Mouse (Mus musculus) retina, adult 2 months (tissue): Measurements from ENCODE around the gene Mrps24.

Experiments used
- DNase-seq: peaks from one replicate; pipeline ENCODE4 v3.0.0-alpha.2; 2012; ENCODE audit warnings: low read depth, low spot score

Gene Mrps24

GRCm38 (mm10) chr11:5705972-5706371 is 9.5 kb downstream of the Mrps24 start:
- no peak for DNase-seq

DNA sequence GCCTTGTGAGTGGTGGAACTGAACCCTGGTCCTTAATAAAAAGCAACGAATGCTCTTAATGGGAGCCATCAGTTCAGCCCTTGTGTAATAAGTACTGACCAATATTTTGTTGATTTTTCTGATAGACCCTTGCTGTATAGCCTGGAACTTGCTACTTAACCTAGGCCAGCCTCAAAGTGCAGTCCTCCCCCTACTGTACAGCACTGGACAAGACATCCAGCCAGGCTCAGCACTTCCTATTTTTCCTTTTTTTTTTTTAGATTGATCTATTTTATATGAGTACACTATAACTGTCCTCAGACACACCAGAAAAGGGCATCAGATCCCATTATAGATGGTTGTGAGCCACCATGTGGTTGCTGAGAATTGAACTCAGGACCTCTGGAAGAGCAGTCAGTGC is 12.1 kb downstream of the Mrps24 start:
- DNase-seq: no peak

DNA sequence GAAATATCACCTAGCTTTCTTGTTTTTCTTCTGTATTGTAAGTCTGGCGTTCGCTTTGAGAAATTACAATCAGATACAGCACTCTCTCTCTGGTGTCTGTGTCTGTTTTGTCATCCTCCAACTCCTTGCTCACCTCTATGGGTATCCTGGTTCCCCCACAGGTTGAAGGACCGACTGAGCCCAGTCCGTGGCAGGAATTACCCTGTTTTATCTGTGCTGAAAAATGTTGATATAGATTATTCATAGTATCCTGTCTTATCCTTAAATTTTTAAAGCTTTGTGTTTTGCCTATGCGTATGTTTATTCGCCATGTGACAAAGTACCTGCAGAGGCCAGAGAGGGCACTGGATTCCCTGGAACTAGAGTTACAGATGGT is 12.5 kb downstream of the Mrps24 start:
- no peak for DNase-seq

- DNase-seq: no peak
Observed at GRCm38 (mm10) chr11:5702271-5702956, 13.1 kb downstream of the Mrps24 start.

DNA sequence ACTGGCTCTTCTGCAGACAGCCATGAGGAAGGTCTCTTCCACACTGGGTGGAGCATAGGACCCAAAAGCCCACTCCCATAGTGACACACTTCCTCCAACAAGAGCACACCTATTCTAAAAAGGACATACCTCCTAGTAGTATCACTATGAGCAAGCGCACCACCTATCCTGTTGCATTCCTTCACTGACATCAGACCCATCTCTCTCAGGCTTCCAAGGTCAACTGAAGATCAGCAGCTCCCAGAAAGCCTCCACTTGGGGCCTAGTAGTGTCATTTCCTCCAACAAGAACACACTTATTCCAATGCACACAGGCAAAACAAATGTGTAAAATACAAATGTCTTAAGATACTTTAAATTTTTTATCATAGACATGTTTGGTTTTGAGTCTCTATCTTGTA is 13.7 kb downstream of the Mrps24 start:
- DNase-seq: no peak

- DNase-seq: no peak
Observed at GRCm38 (mm10) chr11:5701300-5701699, 14.2 kb downstream of the Mrps24 start.

DNA sequence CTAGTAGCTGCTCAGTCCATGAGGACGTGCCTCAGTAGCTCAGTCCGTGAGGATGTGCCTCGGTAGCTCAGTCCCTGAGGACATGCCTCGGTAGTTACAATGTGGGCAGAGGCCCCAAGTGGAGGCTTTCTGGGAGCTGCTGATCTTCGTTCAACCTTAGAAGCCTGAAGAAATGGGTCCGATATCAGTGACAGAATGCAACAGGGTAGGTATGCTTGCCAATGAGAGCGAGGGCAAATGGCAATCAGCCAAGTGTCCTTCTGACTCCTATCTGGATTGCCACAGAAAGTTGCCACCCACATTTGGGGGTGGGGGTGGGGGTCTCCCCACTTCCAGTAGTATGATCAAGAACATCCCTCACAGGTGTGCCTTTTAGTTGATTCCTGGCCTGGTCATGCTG is 14.7 kb downstream of the Mrps24 start:
- DNase-seq: no peak

DNA sequence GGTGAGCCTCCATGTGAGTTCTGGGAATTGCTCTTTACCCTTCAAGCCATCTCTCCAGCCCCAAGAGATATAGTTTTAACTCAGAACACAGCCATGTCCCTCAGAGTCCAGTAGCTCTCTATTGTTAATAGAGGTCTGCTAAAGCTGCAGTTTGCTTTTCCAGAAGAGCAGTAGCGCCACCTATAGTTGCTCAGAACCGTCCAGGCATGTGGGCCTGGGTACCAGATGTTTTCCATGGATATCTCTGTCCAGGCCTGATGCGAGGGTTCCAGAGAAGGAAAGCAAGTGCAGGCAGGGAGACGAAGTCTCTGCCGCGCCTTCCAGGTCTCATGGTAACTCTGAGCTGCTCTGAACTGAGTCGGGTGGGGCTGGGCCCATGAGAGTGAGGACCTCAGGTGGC is 23.7 kb downstream of the Mrps24 start:
- peak; percentile 2 for DNase-seq

DNA sequence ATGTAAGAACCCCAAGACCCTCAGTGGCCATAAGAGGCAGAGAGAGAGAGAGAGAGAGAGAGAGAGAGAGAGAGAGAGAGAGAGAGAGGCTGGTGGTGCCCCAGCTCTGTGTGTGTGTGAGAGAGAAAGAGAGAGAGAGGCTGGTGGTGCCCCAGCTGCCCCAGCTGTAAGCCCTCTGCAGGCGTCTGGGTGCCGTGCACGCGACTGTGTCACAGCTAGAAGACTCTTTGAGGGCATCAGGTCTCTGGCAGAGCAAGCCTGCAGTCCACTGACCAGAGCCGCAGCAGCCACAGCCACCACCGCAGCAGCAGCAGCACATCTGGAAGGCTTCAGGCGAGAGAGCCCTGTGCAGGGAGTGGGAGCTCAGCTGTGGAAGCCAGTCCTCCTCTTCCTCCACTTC is 31.2 kb downstream of the Mrps24 start:
- no peak for DNase-seq

- DNase-seq: no peak
Observed at GRCm38 (mm10) chr11:5682541-5682940, 32.9 kb downstream of the Mrps24 start.
